Mouse (Mus musculus): ENCODE results near the gene Tesk1. TPM values are rescaled to one million over a fixed set of nuclear protein-coding genes. Genes with fewer than 3 reads are reported as not detected.

Gene Tesk1
- polyA plus RNA-seq, 1 experiment, result 67.5 TPM

DNA sequence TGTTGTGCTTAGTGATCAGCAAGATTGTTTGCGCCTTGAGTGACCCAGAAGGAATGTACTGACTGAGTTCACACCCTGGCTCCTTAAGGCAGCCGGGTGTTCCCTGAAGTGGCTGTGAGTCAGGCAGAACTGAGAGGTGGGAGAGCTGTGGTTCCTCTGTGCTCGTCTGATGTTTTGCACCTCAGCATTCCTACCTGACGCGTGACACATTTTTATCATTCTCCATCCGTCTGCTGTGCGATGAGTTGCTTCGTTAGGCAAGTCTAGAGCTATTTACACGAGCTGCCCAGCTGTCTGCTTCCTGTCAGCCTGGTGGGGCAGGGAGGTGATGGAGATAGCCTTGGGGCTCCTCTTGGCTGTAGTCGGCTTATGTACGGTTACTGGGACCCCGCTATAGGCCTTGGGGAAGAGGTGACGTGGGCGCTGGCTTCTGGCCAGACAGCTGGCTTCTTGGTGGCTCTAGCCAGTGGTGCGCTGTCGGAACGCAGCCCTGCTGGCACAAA, 42.9 kb upstream of the Tesk1 start:
- WGBS, result 68% methylated on average over 17 of the region's 17 CpGs
- Histone ChIP-seq H3K4me3 (ENCODE audit: control insufficient read depth, insufficient read depth, low read length) (no peak overlapping the region), H3K27ac (ENCODE audit: control insufficient read depth, insufficient read depth, low read length) (no peak overlapping the region), H3K4me1 (replicated peaks; ENCODE audit: control insufficient read depth, insufficient read depth, low read length) (no peaks in the 10 kb centered on the region), H3K36me3 (ENCODE audit: control insufficient read depth, insufficient read depth, low read length) (no peaks in the 10 kb centered on the region), H3K27me3 (ENCODE audit: control insufficient read depth, insufficient read depth, low read length) (no peaks in the 10 kb centered on the region)
- no peak for DNase-seq
- no peak for TF ChIP-seq POLR2A (IDR thresholded peaks at IDR 0.05; ENCODE audit: control insufficient read depth, extremely low read depth, insufficient read depth, low read length, poor library complexity)
- TF ChIP-seq CTCF (IDR thresholded peaks at IDR 0.05; ENCODE audit: borderline replicate concordance, control insufficient read depth, extremely low read depth, insufficient read depth, low read length, poor library complexity), result no peak

DNA sequence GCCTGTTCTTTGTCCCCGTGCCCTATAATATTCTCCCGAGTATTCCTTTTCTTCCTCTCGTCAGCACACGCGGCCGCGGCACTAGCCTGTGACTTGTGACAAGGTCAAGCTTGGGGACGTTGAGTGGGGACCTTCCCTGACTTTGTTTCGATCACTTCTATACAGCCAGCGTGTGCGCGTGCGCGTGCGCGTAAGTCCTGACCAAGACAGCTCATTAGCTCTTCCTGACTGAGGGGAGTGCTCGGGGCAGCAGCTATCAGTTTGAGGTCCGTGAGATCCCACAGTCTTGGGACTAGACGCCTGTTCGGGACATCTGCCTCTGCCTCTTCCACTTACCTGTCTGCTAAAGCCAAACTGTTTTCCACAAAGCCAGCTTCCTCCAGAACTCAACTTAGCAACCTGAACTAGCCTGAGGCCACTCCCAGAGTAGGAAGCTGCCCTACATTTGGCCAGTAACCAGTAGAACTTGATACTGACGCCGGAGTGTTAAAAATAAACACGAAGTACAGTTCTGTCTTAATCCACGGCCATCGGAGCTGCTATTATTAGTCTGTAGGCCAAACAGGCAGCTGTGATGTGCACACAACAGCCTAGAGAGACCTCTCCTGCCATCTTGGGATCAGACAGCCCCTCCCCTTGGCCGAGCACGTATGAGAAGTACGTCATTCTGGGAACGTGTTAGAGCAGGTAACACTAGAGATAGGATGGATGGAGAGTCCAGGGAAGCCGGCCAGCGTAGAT, 42.2 kb upstream of the Tesk1 start:
- TF ChIP-seq CTCF (IDR thresholded peaks at IDR 0.05; ENCODE audit: borderline replicate concordance, control insufficient read depth, extremely low read depth, insufficient read depth, low read length, poor library complexity), result no peak
- no peak for TF ChIP-seq POLR2A (IDR thresholded peaks at IDR 0.05; ENCODE audit: control insufficient read depth, extremely low read depth, insufficient read depth, low read length, poor library complexity)
- 88% methylated on average over 31 of the region's 31 CpGs for WGBS
- no peaks in the 10 kb centered on the region for H3K27me3 ChIP-seq (ENCODE audit: control insufficient read depth, insufficient read depth, low read length)
- no peak for DNase-seq
- peak overlapping the region; percentile 12; the same call in 1 of the 2 replicates for H3K27ac ChIP-seq (ENCODE audit: control insufficient read depth, insufficient read depth, low read length)
- H3K4me1 ChIP-seq (replicated peaks; ENCODE audit: control insufficient read depth, insufficient read depth, low read length), result no peaks in the 10 kb centered on the region
- no peak overlapping the region for H3K4me3 ChIP-seq (ENCODE audit: control insufficient read depth, insufficient read depth, low read length)
- H3K36me3 ChIP-seq (ENCODE audit: control insufficient read depth, insufficient read depth, low read length), result no peaks in the 10 kb centered on the region

DNA sequence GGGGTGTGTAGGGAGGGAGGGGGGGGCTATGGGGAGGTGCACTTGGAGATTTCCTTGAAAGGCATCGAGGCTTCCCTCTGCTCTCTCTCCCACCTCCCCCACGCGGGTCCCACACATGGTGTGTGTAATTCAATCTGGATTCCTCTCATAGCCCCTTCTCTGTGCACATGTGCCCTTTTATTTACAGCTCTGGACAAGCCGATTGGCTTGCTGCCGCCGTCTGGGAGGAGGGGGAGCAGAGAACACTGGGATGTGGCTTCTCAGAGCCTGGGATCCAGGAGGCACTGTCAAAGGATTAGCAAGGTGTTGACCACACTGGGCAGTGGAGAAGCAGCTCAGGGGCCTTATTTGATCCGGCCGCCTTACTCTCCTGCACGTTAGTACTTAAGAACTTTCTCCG, 40.8 kb upstream of the Tesk1 start:
- Histone ChIP-seq H3K27ac (ENCODE audit: control insufficient read depth, insufficient read depth, low read length) (no peak overlapping the region), H3K36me3 (ENCODE audit: control insufficient read depth, insufficient read depth, low read length) (no peaks in the 10 kb centered on the region), H3K4me3 (ENCODE audit: control insufficient read depth, insufficient read depth, low read length) (no peak overlapping the region), H3K27me3 (ENCODE audit: control insufficient read depth, insufficient read depth, low read length) (no peaks in the 10 kb centered on the region), H3K4me1 (replicated peaks; ENCODE audit: control insufficient read depth, insufficient read depth, low read length) (no peaks in the 10 kb centered on the region)
- TF ChIP-seq CTCF (IDR thresholded peaks at IDR 0.05; ENCODE audit: borderline replicate concordance, control insufficient read depth, extremely low read depth, insufficient read depth, low read length, poor library complexity) (no peak), POLR2A (IDR thresholded peaks at IDR 0.05; ENCODE audit: control insufficient read depth, extremely low read depth, insufficient read depth, low read length, poor library complexity) (no peak)
- WGBS, result 81% methylated on average over 10 of the region's 10 CpGs
- no peak for DNase-seq

DNA sequence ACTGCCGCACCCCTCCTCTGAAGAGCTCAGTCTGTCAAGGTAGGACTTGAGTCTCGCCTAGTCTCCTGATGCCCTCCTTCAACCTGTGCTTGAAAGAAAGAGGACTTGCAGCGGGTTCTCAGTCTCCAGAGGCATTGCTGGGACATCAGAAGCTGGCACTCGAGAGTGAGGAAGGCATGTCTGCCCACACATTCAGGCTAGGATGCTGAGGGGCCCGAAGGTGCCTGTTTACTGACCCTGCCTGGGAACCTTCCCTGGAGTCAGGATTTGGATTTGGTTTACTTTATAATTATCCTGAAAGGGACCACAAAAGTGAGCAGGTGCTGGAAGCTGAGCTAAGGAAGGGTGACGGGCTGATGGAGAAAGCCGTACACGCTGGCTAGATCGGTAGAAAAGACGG, 40.3 kb upstream of the Tesk1 start:
- WGBS, result 90% methylated on average over 10 of the region's 10 CpGs
- TF ChIP-seq CTCF (IDR thresholded peaks at IDR 0.05; ENCODE audit: borderline replicate concordance, control insufficient read depth, extremely low read depth, insufficient read depth, low read length, poor library complexity) (no peak), POLR2A (IDR thresholded peaks at IDR 0.05; ENCODE audit: control insufficient read depth, extremely low read depth, insufficient read depth, low read length, poor library complexity) (no peak)

DNA sequence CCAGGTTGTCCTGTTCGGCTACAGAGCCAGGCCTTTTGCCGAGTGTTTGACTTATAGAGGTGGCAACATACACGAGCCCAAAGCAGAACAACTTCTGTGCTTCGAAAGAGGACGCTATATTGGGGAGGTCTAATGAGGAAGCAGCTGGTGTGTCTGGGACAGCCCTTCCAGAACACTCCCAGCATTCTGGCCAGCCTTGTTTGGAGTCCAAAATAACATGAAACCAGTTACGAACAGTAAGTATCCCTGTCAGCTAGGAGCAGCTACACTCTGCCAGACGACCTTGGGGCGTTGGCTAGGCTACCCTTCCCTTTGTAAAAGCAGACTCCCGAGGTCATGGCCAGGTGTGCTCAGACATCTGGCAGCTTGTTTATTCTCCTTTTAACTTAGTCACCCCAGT, 39.5 kb upstream of the Tesk1 start:
- TF ChIP-seq POLR2A (IDR thresholded peaks at IDR 0.05; ENCODE audit: control insufficient read depth, extremely low read depth, insufficient read depth, low read length, poor library complexity) (no peak), CTCF (IDR thresholded peaks at IDR 0.05; ENCODE audit: borderline replicate concordance, control insufficient read depth, extremely low read depth, insufficient read depth, low read length, poor library complexity) (no peak)
- 55% methylated on average over 9 of the region's 9 CpGs for WGBS
- no peak for DNase-seq
- H3K4me3 ChIP-seq (ENCODE audit: control insufficient read depth, insufficient read depth, low read length), result no peak overlapping the region
- H3K27me3 ChIP-seq (ENCODE audit: control insufficient read depth, insufficient read depth, low read length), result no peaks in the 10 kb centered on the region; the same call in 1 of the 2 replicates
- H3K4me1 ChIP-seq (replicated peaks; ENCODE audit: control insufficient read depth, insufficient read depth, low read length), result no peaks in the 10 kb centered on the region
- H3K36me3 ChIP-seq (ENCODE audit: control insufficient read depth, insufficient read depth, low read length), result no peaks in the 10 kb centered on the region
- H3K27ac ChIP-seq (ENCODE audit: control insufficient read depth, insufficient read depth, low read length), result no peak overlapping the region

More for the DNA sequence above, 40.3 kb upstream of the Tesk1 start:
- Histone ChIP-seq H3K36me3 (ENCODE audit: control insufficient read depth, insufficient read depth, low read length) (no peaks in the 10 kb centered on the region), H3K27ac (ENCODE audit: control insufficient read depth, insufficient read depth, low read length) (no peak overlapping the region), H3K4me3 (ENCODE audit: control insufficient read depth, insufficient read depth, low read length) (no peak overlapping the region), H3K4me1 (replicated peaks; ENCODE audit: control insufficient read depth, insufficient read depth, low read length) (no peaks in the 10 kb centered on the region), H3K27me3 (ENCODE audit: control insufficient read depth, insufficient read depth, low read length) (no peaks in the 10 kb centered on the region; the same call in 1 of the 2 replicates)
- DNase-seq, result no peak

DNA sequence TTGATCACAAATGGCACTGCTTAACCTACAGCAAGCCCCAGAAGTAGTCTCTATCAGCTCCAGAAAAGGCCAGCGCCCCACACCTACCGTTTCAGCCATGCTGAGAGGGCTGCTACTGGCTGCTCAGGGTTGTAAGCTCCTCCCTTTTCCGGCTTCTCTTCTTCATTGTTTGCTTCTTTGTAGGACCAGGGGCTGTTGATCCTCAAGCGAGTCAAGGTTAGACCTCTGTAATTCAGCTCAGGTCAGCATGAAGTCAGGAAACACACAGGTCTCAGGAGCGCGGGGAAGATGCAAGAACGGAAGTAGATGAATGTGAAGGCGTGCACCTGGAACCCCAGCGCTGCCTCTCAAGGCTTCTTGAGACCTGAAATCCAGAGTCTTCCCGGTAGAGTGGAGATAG, 37.0 kb upstream of the Tesk1 start:
- 94% methylated on average over 10 of the region's 10 CpGs for WGBS
- H3K4me1 ChIP-seq (replicated peaks; ENCODE audit: control insufficient read depth, insufficient read depth, low read length), result no peaks in the 10 kb centered on the region
- no peak for TF ChIP-seq CTCF (IDR thresholded peaks at IDR 0.05; ENCODE audit: borderline replicate concordance, control insufficient read depth, extremely low read depth, insufficient read depth, low read length, poor library complexity)
- no peak for TF ChIP-seq POLR2A (IDR thresholded peaks at IDR 0.05; ENCODE audit: control insufficient read depth, extremely low read depth, insufficient read depth, low read length, poor library complexity)
- no peak for DNase-seq
- H3K36me3 ChIP-seq (ENCODE audit: control insufficient read depth, insufficient read depth, low read length), result no peaks in the 10 kb centered on the region
- H3K27me3 ChIP-seq (ENCODE audit: control insufficient read depth, insufficient read depth, low read length), result no peaks in the 10 kb centered on the region; the same call in 1 of the 2 replicates
- H3K4me3 ChIP-seq (ENCODE audit: control insufficient read depth, insufficient read depth, low read length), result no peak overlapping the region
- H3K27ac ChIP-seq (ENCODE audit: control insufficient read depth, insufficient read depth, low read length), result no peak overlapping the region
